Mouse (Mus musculus) CH12F3 (cell line): ENCODE measurements around the gene Nfu1.

Experiments
- in situ Hi-C: fragments of 300-500 bp; cut with MboI; formaldehyde crosslinking; loops from 2 replicates; pipeline ENCODE4 v1.14.3; 2020; ENCODE audit warnings: low sequenced_read_pairs

The Nfu1 gene

GRCm38 (mm10) chr6:87008887-87009286, at the start of gene Nfu1:
Gene Nfu1 (plus strand): TSS chr6:87009236.
- in situ Hi-C loops, result no loop called here

GRCm38 (mm10) chr6:86963987-86964685, 44.9 kb upstream of the Nfu1 start:
- in situ Hi-C loops, result no loop called here

GRCm38 (mm10) chr6:86967166-86967565, 41.9 kb upstream of the Nfu1 start:
- in situ Hi-C loops, result no loop called here

GRCm38 (mm10) chr6:86973956-86974355, 35.1 kb upstream of the Nfu1 start:
- in situ Hi-C loops, result no loop called here

GRCm38 (mm10) chr6:86978156-86978908, 30.7 kb upstream of the Nfu1 start:
- in situ Hi-C loops, result no loop called here

GRCm38 (mm10) chr6:86978909-86979265, 30.1 kb upstream of the Nfu1 start:
- in situ Hi-C loops, result no loop called here

- in situ Hi-C loops, result no loop called here
These were observed 27.8 kb upstream of the Nfu1 start for GRCm38 (mm10) chr6:86981206-86981605.

- in situ Hi-C loops, result no loop called here
These were observed 23.5 kb upstream of the Nfu1 start for GRCm38 (mm10) chr6:86985314-86986106.

GRCm38 (mm10) chr6:86989576-86989975, 19.5 kb upstream of the Nfu1 start:
- in situ Hi-C loops, result no loop called here

GRCm38 (mm10) chr6:86991041-86991440, 18.0 kb upstream of the Nfu1 start:
- in situ Hi-C loops, result no loop called here

GRCm38 (mm10) chr6:86992349-86992748, 16.7 kb upstream of the Nfu1 start:
- in situ Hi-C loops, result no loop called here

GRCm38 (mm10) chr6:86994254-86994653, 14.8 kb upstream of the Nfu1 start:
- in situ Hi-C loops, result no loop called here

GRCm38 (mm10) chr6:86996629-86997307, 12.3 kb upstream of the Nfu1 start:
- in situ Hi-C loops, result no loop called here

- in situ Hi-C loops, result no loop called here
These were observed 11.7 kb upstream of the Nfu1 start for GRCm38 (mm10) chr6:86997360-86997759.

- in situ Hi-C loops, result no loop called here
These were observed 7.0 kb upstream of the Nfu1 start for GRCm38 (mm10) chr6:87001995-87002394.

GRCm38 (mm10) chr6:87002521-87003055, 6.4 kb upstream of the Nfu1 start:
- in situ Hi-C loops, result no loop called here

- in situ Hi-C loops, result no loop called here
These were observed 4.9 kb upstream of the Nfu1 start for GRCm38 (mm10) chr6:87004099-87004498.

GRCm38 (mm10) chr6:87005577-87005976, 3.5 kb upstream of the Nfu1 start:
- in situ Hi-C loops, result no loop called here

- in situ Hi-C loops, result no loop called here
These were observed 774 bp downstream of the Nfu1 start for GRCm38 (mm10) chr6:87009692-87010328.

- in situ Hi-C loops, result no loop called here
These were observed 7.9 kb downstream of the Nfu1 start for GRCm38 (mm10) chr6:87016916-87017315.
